ENCODE assay signal across 15 mouse cellular contexts in the genomic region with DNA sequence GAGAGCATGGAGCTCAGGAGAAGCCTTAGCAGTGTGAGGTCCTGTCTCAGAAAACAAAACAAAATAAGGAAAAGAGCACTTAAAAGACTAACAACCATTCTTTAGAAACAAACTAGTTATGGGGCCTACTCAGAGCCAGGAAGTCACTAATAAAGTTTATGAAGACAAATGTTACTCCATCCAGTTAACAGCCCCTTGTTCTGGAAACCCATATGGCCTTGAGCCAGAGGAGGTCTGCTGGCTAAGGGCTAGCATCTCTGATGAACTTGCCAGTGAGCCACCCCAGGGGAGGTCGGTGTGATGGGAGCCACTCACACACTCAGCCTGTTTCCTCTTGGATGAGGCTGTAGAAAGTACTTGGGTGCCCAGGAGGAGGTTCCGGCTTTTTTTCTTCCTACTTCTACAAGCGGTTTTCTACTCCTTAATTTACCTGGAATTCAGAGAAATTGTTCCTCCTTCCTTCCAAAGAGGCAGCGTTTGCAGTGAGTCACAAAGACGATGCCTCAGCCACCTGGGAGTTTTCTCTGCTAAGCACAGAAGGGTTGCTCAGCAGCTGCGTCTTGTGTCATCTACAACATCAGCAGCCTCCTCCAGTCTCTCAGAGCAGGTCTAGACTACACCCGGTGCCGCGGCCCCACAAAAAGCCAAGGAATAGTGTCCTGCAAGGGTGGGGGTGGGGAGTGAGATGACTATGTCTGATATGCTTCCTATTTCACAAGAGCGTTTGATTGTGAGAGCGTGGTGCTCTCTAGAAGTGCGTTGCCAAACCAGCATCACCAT. TPM values are rescaled to one million over a fixed set of nuclear protein-coding genes. Genes with fewer than 3 reads are reported as not detected.
DNase-seq lines count a peak whose midpoint lies in the region; ATAC-seq and TF ChIP-seq lines count a peak whose summit lies in the region.
"Had no signal": no experiment of that assay in that cellular context is flagged by ENCODE, and none has a peak within 500 bp of the region (broad histone marks: within the 10 kb centered on the region; RNA-seq: fewer than 3 reads in every experiment).

No protein-coding gene starts in this region.

- no peaks in the 10 kb centered on the region for H3K9me3 ChIP-seq in lung, embryonic 14.5 days (ENCODE audit: low read depth, low read length)
- no peaks in the 10 kb centered on the region for H3K9me3 ChIP-seq in stomach, embryonic 15.5 days
- H3K9me3 ChIP-seq in midbrain, embryonic 16.5 days (replicated peaks; ENCODE audit: control insufficient read depth, low read length, poor library complexity, severe bottlenecking): no peaks in the 10 kb centered on the region
- H3K9me3 ChIP-seq: embryonic facial prominence, embryonic 13.5 days; forebrain, embryonic 13.5 days; hindbrain, embryonic 12.5 days had no signal

- DNase-seq in lung, embryonic 14.5 days: peak; percentile 35
- DNase-seq in lung, postnatal 10 days: no peak
- DNase-seq in MN1 (ENCODE audit: low spot score): peak; percentile 31
- peak; percentile 37 for DNase-seq in fibroblast of lung, adult 2 months (ENCODE audit: low read depth)
- DNase-seq in layer of hippocampus, postnatal 10 days (ENCODE audit: low spot score in 2 of 2): no peak
- DNase-seq: kidney, adult 11 months; layer of hippocampus, adult 9-11 months; thymus, postnatal 25 days had no signal

- H3K27ac ChIP-seq in lung, embryonic 14.5 days (ENCODE audit: low read depth): peak overlapping the region; percentile 65; the same call in 1 of the 2 replicates
- no peak overlapping the region for H3K27ac ChIP-seq in stomach, embryonic 15.5 days
- H3K27ac ChIP-seq in midbrain, embryonic 16.5 days (ENCODE audit: low read length): no peak overlapping the region
- H3K27ac ChIP-seq: embryonic facial prominence, embryonic 13.5 days; forebrain, embryonic 13.5 days; hindbrain, embryonic 12.5 days had no signal

- peaks cover 16% of the 10 kb centered on the region for H3K4me1 ChIP-seq in lung, embryonic 14.5 days (ENCODE audit: insufficient read depth)
- H3K4me1 ChIP-seq in stomach, embryonic 15.5 days: peaks cover 11% of the 10 kb centered on the region; the same call in 1 of the 2 replicates
- 0 out of 2 replicates have a peak, but pooled peaks cover 3% of the 10 kb centered on the region for H3K4me1 ChIP-seq in midbrain, embryonic 16.5 days (ENCODE audit: control insufficient read depth, insufficient read depth, low read length)
- H3K4me1 ChIP-seq: forebrain, embryonic 13.5 days; hindbrain, embryonic 12.5 days had no signal

- H3K4me2 ChIP-seq in lung, embryonic 14.5 days: no peak overlapping the region
- no peak overlapping the region for H3K4me2 ChIP-seq in stomach, embryonic 15.5 days
- H3K4me2 ChIP-seq in midbrain, embryonic 16.5 days (ENCODE audit: low read length): no peak overlapping the region
- H3K4me2 ChIP-seq: embryonic facial prominence, embryonic 13.5 days; forebrain, embryonic 13.5 days; hindbrain, embryonic 12.5 days; midbrain, embryonic 11.5 days had no signal

- no peaks in the 10 kb centered on the region for H3K36me3 ChIP-seq in lung, embryonic 14.5 days (ENCODE audit: insufficient read depth)
- H3K36me3 ChIP-seq in stomach, embryonic 15.5 days: no peaks in the 10 kb centered on the region
- H3K36me3 ChIP-seq in midbrain, embryonic 16.5 days (ENCODE audit: control insufficient read depth, insufficient read depth, low read length): no peaks in the 10 kb centered on the region
- H3K36me3 ChIP-seq: embryonic facial prominence, embryonic 13.5 days; hindbrain, embryonic 12.5 days had no signal

- H3K27me3 ChIP-seq in lung, embryonic 14.5 days (ENCODE audit: insufficient read depth, low read length): no peaks in the 10 kb centered on the region
- H3K27me3 ChIP-seq in stomach, embryonic 15.5 days (replicated peaks): no peaks in the 10 kb centered on the region
- H3K27me3 ChIP-seq in midbrain, embryonic 16.5 days (ENCODE audit: control insufficient read depth, insufficient read depth, low read depth, low read length): no peaks in the 10 kb centered on the region
- H3K27me3 ChIP-seq: CH12.LX; embryonic facial prominence, embryonic 13.5 days; forebrain, embryonic 13.5 days; hindbrain, embryonic 12.5 days had no signal

- no peak; the same call in 1 of the 2 replicates for ATAC-seq in lung, embryonic 14.5 days (ENCODE audit: insufficient read depth)
- ATAC-seq in stomach, embryonic 15.5 days (ENCODE audit: insufficient read depth, low FRiP score, low read depth): 0 out of 2 replicates have a peak, but pooled peaks have one; percentile 12
- ATAC-seq in midbrain, embryonic 16.5 days: no peak
- ATAC-seq: forebrain, embryonic 13.5 days had no signal

- 53% methylated on average over 12 of the region's 12 CpGs for WGBS in lung, embryonic 14.5 days
- whole genome bisulfite sequencing in stomach, embryonic 15.5 days: 46% methylated on average over 12 of the region's 12 CpGs
- 73% methylated on average over 12 of the region's 12 CpGs for WGBS in midbrain, embryonic 16.5 days

- H3K4me3 ChIP-seq in lung, embryonic 14.5 days (ENCODE audit: low read depth, low read length): no peak overlapping the region
- H3K4me3 ChIP-seq in stomach, embryonic 15.5 days (replicated peaks): no peak overlapping the region
- H3K4me3 ChIP-seq in midbrain, embryonic 16.5 days (ENCODE audit: low read depth, low read length): no peak overlapping the region
- H3K4me3 ChIP-seq: embryonic facial prominence, embryonic 13.5 days; forebrain, embryonic 13.5 days; hindbrain, embryonic 12.5 days had no signal

- no peak overlapping the region for H3K9ac ChIP-seq in lung, embryonic 14.5 days
- no peak overlapping the region for H3K9ac ChIP-seq in stomach, embryonic 15.5 days
- H3K9ac ChIP-seq in midbrain, embryonic 16.5 days (ENCODE audit: low read depth, low read length): no peak overlapping the region
- H3K9ac ChIP-seq: embryonic facial prominence, embryonic 13.5 days; forebrain, embryonic 13.5 days; hindbrain, embryonic 12.5 days had no signal

- no peak for TF ChIP-seq CTCF in lung, embryonic 14.5 days (IDR thresholded peaks at IDR 0.05; ENCODE audit: low read depth)

RNA-seq across cellular contexts. Expression of gene Gnpnat1, which starts 38.3 kb away (rescaled TPM):
- 54.9 and 57.3 TPM in 2 replicates for polyA plus RNA-seq in lung, embryonic 14.5 days (2014; fragmentation: Nextera tagmentation; extraction: Ambion mirVana)
- 55.8 and 56.4 TPM in 2 replicates for polyA plus RNA-seq in stomach, embryonic 15.5 days (2015; fragmentation: Nextera tagmentation; extraction: Ambion mirVana)
- total RNA-seq in layer of hippocampus, postnatal 10 days (2021): 10 to 100 TPM; 14.9 to 15.9 TPM
- polyA plus RNA-seq in midbrain, embryonic 16.5 days (2015; fragmentation: Nextera tagmentation; extraction: Ambion mirVana): 33.6 and 34.6 TPM in 2 replicates

Comparison
In these comparisons a context has a peak if more than half of its experiments do, and no peak if none do; other contexts are left out.
1. DNase-seq: peak in lung, embryonic 14.5 days (single experiment), MN1 (single experiment) and fibroblast of lung, adult 2 months (single experiment); none in lung, postnatal 10 days (single experiment) and layer of hippocampus, postnatal 10 days (0 of 2).